Mouse (Mus musculus) liver, embryonic 14 days (tissue): ENCODE data around the gene Mvb12b. TPM values are rescaled to one million over a fixed set of nuclear protein-coding genes. Genes with fewer than 3 reads are reported as not detected.

Experiments used
- polyA plus RNA-seq: library from polyadenylated mRNA; depleted of rRNA; stranded (reverse); fragments of >200 nt; gene quantifications from 2 replicates; pipeline ENCODE4 v1.2.3, GENCODE M21; 2012; rRNA removed

Mvb12b gene
- 6.7 TPM in 2 replicates for polyA plus RNA-seq

GRCm38 (mm10) chr2:33887328-33888099 is at the start of gene Mvb12b:
TSS of gene Mvb12b (minus strand) at chr2:33887946.

Other genes starting within 250 kb of the Mvb12b start
- gene Lmx1b, start 247.4 kb downstream of the Mvb12b start, polyA plus RNA-seq = 0.01 and 0.07 TPM in 2 replicates